Comparison of ENCODE assay signal across 9 mouse cellular contexts in genomic region chr4:43530081-43530501, GRCm38 (mm10). TPM values are rescaled to one million over a fixed set of nuclear protein-coding genes. Genes with fewer than 3 reads are reported as not detected.
DNase-seq lines count a peak whose midpoint lies in the region; ATAC-seq and TF ChIP-seq lines count a peak whose summit lies in the region.
"Had no signal": no experiment of that assay in that cellular context is flagged by ENCODE, and none has a peak within 500 bp of the region (broad histone marks: within the 10 kb centered on the region; RNA-seq: fewer than 3 reads in every experiment).

No protein-coding gene starts in this region.

- no peak overlapping the region for H3K9ac ChIP-seq in heart, embryonic 14.5 days (ENCODE audit: low read length)
- no peak overlapping the region for H3K9ac ChIP-seq in heart, adult 2 months (ENCODE audit: low read depth, low read length)
- H3K9ac ChIP-seq in kidney, postnatal 0 days (ENCODE audit: low read depth, low read length): no peak overlapping the region
- H3K9ac ChIP-seq: forebrain, embryonic 12.5 days had no signal

- no peaks in the 10 kb centered on the region for H3K79me2 ChIP-seq in heart, adult 2 months (replicated peaks; ENCODE audit: control insufficient read depth, insufficient read depth, low read length)
- no peaks in the 10 kb centered on the region for H3K79me2 ChIP-seq in myocyte (ENCODE audit: control insufficient read depth, insufficient read depth)

- 27% methylated on average over 8 of the region's 8 CpGs for WGBS in heart, embryonic 14.5 days
- WGBS in heart, adult 2 months: 15% methylated on average over 8 of the region's 8 CpGs
- 30% methylated on average over 8 of the region's 8 CpGs for WGBS in kidney, postnatal 0 days

- H3ac ChIP-seq in myocyte (ENCODE audit: control insufficient read depth, insufficient read length): no peak overlapping the region

- no peak for DNase-seq in heart, adult 2 months
- DNase-seq in kidney, postnatal 0 days (ENCODE audit: low spot score): peak; percentile 42
- DNase-seq in kidney, adult 18-20 months: no peak
- peak; percentile 47 for DNase-seq in adrenal gland, postnatal 14 days
- DNase-seq in thymus, postnatal 4 days: no peak

- TF ChIP-seq CTCF in heart, adult 2 months (IDR thresholded peaks at IDR 0.05): no peak
- no peak for TF ChIP-seq CTCF in kidney, postnatal 0 days (IDR thresholded peaks at IDR 0.05; ENCODE audit: low read depth)

- 0 out of 2 replicates have a peak, but pooled peaks cover 2% of the 10 kb centered on the region for H3K9me3 ChIP-seq in heart, embryonic 14.5 days (ENCODE audit: control insufficient read depth, low read length)
- no peaks in the 10 kb centered on the region for H3K9me3 ChIP-seq in kidney, postnatal 0 days (replicated peaks; ENCODE audit: low read length)
- H3K9me3 ChIP-seq: forebrain, embryonic 12.5 days had no signal

- no peak overlapping the region for H3K4me3 ChIP-seq in heart, embryonic 14.5 days (ENCODE audit: control insufficient read depth in 1 of 2, insufficient read depth in 1 of 2, low read depth in 1 of 2, low read length in 2 of 2)
- H3K4me3 ChIP-seq in heart, adult 2 months: no peak overlapping the region
- no peak overlapping the region for H3K4me3 ChIP-seq in kidney, postnatal 0 days (replicated peaks; ENCODE audit: low read depth, low read length)
- H3K4me3 ChIP-seq in myocyte: no peak overlapping the region
- H3K4me3 ChIP-seq: forebrain, embryonic 12.5 days had no signal

- peaks cover 44% of the 10 kb centered on the region for H3K36me3 ChIP-seq in heart, embryonic 14.5 days (ENCODE audit: control insufficient read depth, insufficient read depth, low read length)
- no peaks in the 10 kb centered on the region for H3K36me3 ChIP-seq in heart, adult 2 months (ENCODE audit: control insufficient read depth, insufficient read depth, low read length)
- peaks cover 42% of the 10 kb centered on the region for H3K36me3 ChIP-seq in kidney, postnatal 0 days (ENCODE audit: insufficient read depth, low read length)
- peaks cover 41% of the 10 kb centered on the region for H3K36me3 ChIP-seq in myocyte (ENCODE audit: control insufficient read depth, insufficient read depth)

- no peak for TF ChIP-seq EP300 in heart, adult 2 months (IDR thresholded peaks at IDR 0.05; ENCODE audit: insufficient read depth, low read depth, low read length)

- H3K4me2 ChIP-seq in heart, embryonic 14.5 days (ENCODE audit: low read length): no peak overlapping the region
- H3K4me2 ChIP-seq in kidney, postnatal 0 days (ENCODE audit: low read length): no peak overlapping the region
- no peak overlapping the region for H3K4me2 ChIP-seq in myocyte (ENCODE audit: low read depth)
- H3K4me2 ChIP-seq: forebrain, embryonic 12.5 days had no signal

- H3K27me3 ChIP-seq in heart, embryonic 14.5 days (ENCODE audit: control insufficient read depth, insufficient read depth, low read length): no peaks in the 10 kb centered on the region
- no peaks in the 10 kb centered on the region for H3K27me3 ChIP-seq in heart, adult 2 months (ENCODE audit: control insufficient read depth, insufficient read depth, low read length)
- no peaks in the 10 kb centered on the region for H3K27me3 ChIP-seq in kidney, postnatal 0 days (ENCODE audit: insufficient read depth, low read length)
- H3K27me3 ChIP-seq in myocyte (ENCODE audit: control insufficient read depth, insufficient read depth, insufficient read length): no peaks in the 10 kb centered on the region

- 0 out of 2 replicates have a peak, but pooled peaks have one; percentile 14 for ATAC-seq in heart, embryonic 14.5 days (ENCODE audit: insufficient number of reproducible peaks, insufficient read depth, low FRiP score, low read depth)
- no peak for ATAC-seq in kidney, postnatal 0 days (replicated peaks; ENCODE audit: low FRiP score, low read depth)

- H3K4me1 ChIP-seq in heart, embryonic 14.5 days (ENCODE audit: control insufficient read depth in 2 of 2, insufficient read depth in 2 of 2, low read length in 2 of 2): peaks cover 4 to 15% of the 10 kb centered on the region in 2 experiments
- H3K4me1 ChIP-seq in heart, adult 2 months (ENCODE audit: control insufficient read depth, insufficient read depth, low read length): peaks cover 3% of the 10 kb centered on the region; the same call in 1 of the 2 replicates
- H3K4me1 ChIP-seq in kidney, postnatal 0 days (replicated peaks; ENCODE audit: insufficient read depth, low read length): no peaks in the 10 kb centered on the region
- H3K4me1 ChIP-seq: forebrain, embryonic 12.5 days had no signal

- TF ChIP-seq POLR2A in heart, adult 2 months (IDR thresholded peaks at IDR 0.05; ENCODE audit: insufficient read depth, low read depth, low read length): no peak
- TF ChIP-seq POLR2A in myocyte (IDR thresholded peaks at IDR 0.05; ENCODE audit: insufficient read length, low read depth): no peak

- H3K27ac ChIP-seq in heart, embryonic 14.5 days (replicated peaks in 1 of 2; ENCODE audit: control insufficient read depth in 1 of 2, insufficient read depth in 1 of 2, low read depth in 2 of 2, low read length in 2 of 2): peak overlapping the region; percentile 32 to 60
- H3K27ac ChIP-seq in heart, adult 2 months: no peak overlapping the region
- H3K27ac ChIP-seq in kidney, postnatal 0 days: no peak overlapping the region
- H3K27ac ChIP-seq: forebrain, embryonic 12.5 days had no signal

- intact Hi-C loops in heart, adult 2 months (cut with DNase I): loop anchor here (5.0 kb wide), 1 partner anchor 42 kb away; no protein-coding TSS in a partner anchor

TF ChIP-seq in myocyte, 11 proteins besides CTCF, POLR2A, EP300 and RAD21:
- TF ChIP-seq SRF (IDR thresholded peaks at IDR 0.05; ENCODE audit: control insufficient read depth, insufficient read length, low read depth): no peak
- no peak for TF ChIP-seq REST (IDR thresholded peaks at IDR 0.05; ENCODE audit: insufficient read depth, insufficient read length)
- peak; percentile 56 to 72 (median 70) for TF ChIP-seq MYOG (IDR thresholded peaks at IDR 0.05; ENCODE audit: control insufficient read depth in 1 of 3, insufficient read depth in 1 of 3, insufficient read length in 2 of 3, low read depth in 2 of 3)
- peak; percentile 73 for TF ChIP-seq POLR2AphosphoS2 (IDR thresholded peaks at IDR 0.05; ENCODE audit: insufficient read length, low read depth)
- peak; percentile 61 to 82 (median 68) for TF ChIP-seq MYOD1 (IDR thresholded peaks at IDR 0.05; ENCODE audit: control insufficient read depth in 1 of 3, insufficient read length in 2 of 3, low read depth in 2 of 3)

RNA-seq across cellular contexts. Expression of gene Tpm2, which starts 6.5 kb away (rescaled TPM):
- polyA plus RNA-seq in heart, embryonic 14.5 days (2014; fragmentation: Nextera tagmentation; extraction: Ambion mirVana): 142 and 159 TPM in 2 replicates
- 10 to 100 TPM; 35.4 to 41.2 TPM for total RNA-seq in heart, adult 2 months (2021)
- 41.8 and 44.9 TPM in 2 replicates for polyA plus RNA-seq in heart, adult 2 months (2012; rRNA removed)
- polyA plus RNA-seq in kidney, postnatal 0 days (2015; fragmentation: Nextera tagmentation; extraction: Ambion mirVana): 164 and 176 TPM in 2 replicates
- total RNA-seq in adrenal gland, postnatal 14 days (2021): 84.5 and 88.0 TPM in 2 replicates
- 2,542 TPM for polyA plus RNA-seq in myocyte (2012; fragmentation: generic; extraction: Trizol)
- polyA plus RNA-seq: activated CD4-positive, CD25-positive, alpha-beta regulatory T cell, adult 4 months had no signal

RNA-seq across cellular contexts. Expression of gene Car9, which starts 23.3 kb away (rescaled TPM):
- 2.1 and 2.4 TPM in 2 replicates for polyA plus RNA-seq in heart, embryonic 14.5 days (2014; fragmentation: Nextera tagmentation; extraction: Ambion mirVana)
- under 1 TPM; 0.11 to 0.34 TPM for total RNA-seq in heart, adult 2 months (2021)
- 0.32 and 0.55 TPM in 2 replicates for polyA plus RNA-seq in heart, adult 2 months (2012; rRNA removed)
- 0.48 and 1.3 TPM in 2 replicates for polyA plus RNA-seq in kidney, postnatal 0 days (2015; fragmentation: Nextera tagmentation; extraction: Ambion mirVana)
- total RNA-seq in adrenal gland, postnatal 14 days (2021): 0.37 and 0.83 TPM in 2 replicates
- 10.7 TPM for polyA plus RNA-seq in myocyte (2012; fragmentation: generic; extraction: Trizol)

RNA-seq across cellular contexts. Expression of gene Arhgef39, which starts 30.6 kb away (rescaled TPM):
- 28.7 and 31.0 TPM in 2 replicates for polyA plus RNA-seq in heart, embryonic 14.5 days (2014; fragmentation: Nextera tagmentation; extraction: Ambion mirVana)
- under 1 TPM; 0.30 to 0.31 TPM for total RNA-seq in heart, adult 2 months (2021)
- polyA plus RNA-seq in heart, adult 2 months (2012; rRNA removed): 1.6 and 1.7 TPM in 2 replicates
- polyA plus RNA-seq in kidney, postnatal 0 days (2015; fragmentation: Nextera tagmentation; extraction: Ambion mirVana): 15.2 and 15.4 TPM in 2 replicates
- 5.2 and 6.8 TPM in 2 replicates for total RNA-seq in adrenal gland, postnatal 14 days (2021)
- 5.7 TPM for polyA plus RNA-seq in myocyte (2012; fragmentation: generic; extraction: Trizol)

RNA-seq across cellular contexts. Expression of gene Creb3, which starts 32.0 kb away (rescaled TPM):
- polyA plus RNA-seq in heart, embryonic 14.5 days (2014; fragmentation: Nextera tagmentation; extraction: Ambion mirVana): 57.3 and 62.3 TPM in 2 replicates
- 10 to 100 TPM; 44.0 to 46.5 TPM for total RNA-seq in heart, adult 2 months (2021)
- 29.8 and 36.8 TPM in 2 replicates for polyA plus RNA-seq in heart, adult 2 months (2012; rRNA removed)
- polyA plus RNA-seq in kidney, postnatal 0 days (2015; fragmentation: Nextera tagmentation; extraction: Ambion mirVana): 74.1 and 76.5 TPM in 2 replicates
- total RNA-seq in adrenal gland, postnatal 14 days (2021): 108 and 117 TPM in 2 replicates
- 73.9 TPM for polyA plus RNA-seq in myocyte (2012; fragmentation: generic; extraction: Trizol)

RNA-seq across cellular contexts. Expression of gene Tln1, which starts 32.4 kb away (rescaled TPM):
- polyA plus RNA-seq in heart, embryonic 14.5 days (2014; fragmentation: Nextera tagmentation; extraction: Ambion mirVana): 77.5 and 90.9 TPM in 2 replicates
- total RNA-seq in heart, adult 2 months (2021): 100 to 1,000 TPM; 105 to 109 TPM
- polyA plus RNA-seq in heart, adult 2 months (2012; rRNA removed): 53.1 and 67.0 TPM in 2 replicates
- 64.9 and 65.8 TPM in 2 replicates for polyA plus RNA-seq in kidney, postnatal 0 days (2015; fragmentation: Nextera tagmentation; extraction: Ambion mirVana)
- 201 and 213 TPM in 2 replicates for total RNA-seq in adrenal gland, postnatal 14 days (2021)
- 225 TPM for polyA plus RNA-seq in myocyte (2012; fragmentation: generic; extraction: Trizol)

Comparison
In these comparisons a context has a peak if more than half of its experiments do, and no peak if none do; other contexts are left out.
1. H3K27ac ChIP-seq: peak in heart, embryonic 14.5 days (2 of 2); none in heart, adult 2 months (single experiment) and kidney, postnatal 0 days (single experiment).
2. DNase-seq: peak in kidney, postnatal 0 days (single experiment) and adrenal gland, postnatal 14 days (single experiment); none in heart, adult 2 months (0 of 2), kidney, adult 18-20 months (single experiment) and thymus, postnatal 4 days (single experiment).
3. RNA of gene Tpm2, which starts 6.5 kb away (polyA plus RNA-seq): 2,542 TPM in myocyte (single experiment); 164 to 176 TPM in kidney, postnatal 0 days, 142 to 159 TPM in heart, embryonic 14.5 days and 41.8 to 44.9 TPM in heart, adult 2 months; every median in the first group is over 10 times any median in the second.